Mouse (Mus musculus) kidney, embryonic 16.5 days (tissue): ENCODE results near the gene Pdcd11. TPM values are rescaled to one million over a fixed set of nuclear protein-coding genes. Genes with fewer than 3 reads are reported as not detected.

Experiments used
- ATAC-seq: fragments of 200-750 bp; cut with Nextera tagmentation; 2 replicates; pipeline ENCODE4 v1.8.0; 2017; ENCODE audit warnings: moderate TSS enrichment; ENCODE audit not compliant: low FRiP score, low TSS enrichment
- H3K27ac ChIP-seq: fragments of 300-500 bp; sonication (generic); 2 replicates; pipeline ENCODE4 v1.5.1; 2014; ENCODE audit warnings: low read length
- H3K27me3 ChIP-seq: fragments of 300-500 bp; sonication (generic); 2 replicates; pipeline ENCODE4 v1.6.1; 2014; ENCODE audit warnings: low read length, control low read depth, mixed read lengths; ENCODE audit not compliant: insufficient read depth
- H3K36me3 ChIP-seq: fragments of 300-500 bp; sonication (generic); 2 replicates; pipeline ENCODE4 v1.6.1; 2014; ENCODE audit warnings: low read length, control low read depth, mixed read lengths; ENCODE audit not compliant: insufficient read depth
- H3K4me1 ChIP-seq: fragments of 300-500 bp; sonication (generic); 2 replicates; pipeline ENCODE4 v1.6.1; 2014; ENCODE audit warnings: low read length, control low read depth, mixed read lengths; ENCODE audit not compliant: insufficient read depth
- H3K4me2 ChIP-seq: fragments of 300-500 bp; sonication (generic); replicated peaks from 2 replicates; pipeline ENCODE4 v1.6.1; 2014; ENCODE audit warnings: low read depth, low read length
- H3K4me3 ChIP-seq: fragments of 300-500 bp; sonication (generic); 2 replicates; pipeline ENCODE4 v1.5.1; 2014; ENCODE audit warnings: mild to moderate bottlenecking, low read length
- H3K9ac ChIP-seq: fragments of 300-500 bp; sonication (generic); replicated peaks from 2 replicates; pipeline ENCODE4 v1.6.1; 2014; ENCODE audit warnings: low read length
- H3K9me3 ChIP-seq: fragments of 300-500 bp; sonication (generic); 2 replicates; pipeline ENCODE4 v1.6.1; 2016; ENCODE audit warnings: low read length, control low read depth
- WGBS: fragments of 180-500 bp; shearing (Covaris S2); extraction: QIAGEN DNeasy Blood & Tissue Kit; methylation state at CpG from one replicate; pipeline ENCODE4 v1.1.7; 2014; 5-methylcytosine and 5-hydroxymethylcytosine counted together
- polyA plus RNA-seq: library from polyadenylated mRNA; unstranded; fragments of >200 nt; fragmentation: Nextera tagmentation; extraction: Ambion mirVana; gene quantifications from 2 replicates; pipeline ENCODE4 v1.2.1, GENCODE M21; 2015

Pdcd11 gene
- 9.3 and 10.3 TPM in 2 replicates for polyA plus RNA-seq

GRCm38 (mm10) chr19:47090550-47091156 is at the start of gene Pdcd11, which contains the start of gene Usmg5:
TSS of gene Pdcd11 (plus strand) at chr19:47090768.
TSS of gene Usmg5 (minus strand) at chr19:47090647.
- Histone ChIP-seq H3K9ac (peak within 1 kb of the TSS; percentile 87), H3K36me3 (peaks cover 14% of the 10 kb centered on the region), H3K9me3 (no peaks in the 10 kb centered on the region), H3K27ac (peak within 1 kb of the TSS; percentile 90), H3K4me2 (peak within 1 kb of the TSS; percentile 88), H3K4me1 (peaks cover 13% of the 10 kb centered on the region), H3K27me3 (no peaks in the 10 kb centered on the region), H3K4me3 (peak within 1 kb of the TSS; percentile 99)
- peak; percentile 99 for ATAC-seq
- under 1% methylated on average over 56 of the region's 56 CpGs for WGBS

GRCm38 (mm10) chr19:47043608-47044007 is 47.0 kb upstream of the Pdcd11 start:
- 89% methylated on average over 3 of the region's 3 CpGs for WGBS

GRCm38 (mm10) chr19:47046343-47046742 is 44.2 kb upstream of the Pdcd11 start:
- 93% methylated on average over 1 of the region's 1 CpGs for WGBS
- H3K4me3 ChIP-seq, result no peak overlapping the region
- no peak for ATAC-seq
- no peak overlapping the region for H3K9ac ChIP-seq
- peaks cover 34% of the 10 kb centered on the region for H3K36me3 ChIP-seq
- no peaks in the 10 kb centered on the region for H3K9me3 ChIP-seq
- H3K27me3 ChIP-seq, result no peaks in the 10 kb centered on the region
- peaks cover 16% of the 10 kb centered on the region for H3K4me1 ChIP-seq
- no peak overlapping the region for H3K4me2 ChIP-seq
- H3K27ac ChIP-seq, result no peak overlapping the region

More at GRCm38 (mm10) chr19:47043608-47044007, 47.0 kb upstream of the Pdcd11 start:
- Histone ChIP-seq H3K4me2 (no peak overlapping the region), H3K27ac (no peak overlapping the region), H3K27me3 (no peaks in the 10 kb centered on the region), H3K4me3 (no peak overlapping the region), H3K9ac (no peak overlapping the region), H3K36me3 (peaks cover 45% of the 10 kb centered on the region), H3K4me1 (no peaks in the 10 kb centered on the region), H3K9me3 (no peaks in the 10 kb centered on the region)
- no peak for ATAC-seq

- Histone ChIP-seq H3K9ac (no peak overlapping the region), H3K27ac (no peak overlapping the region), H3K4me1 (peaks cover 16% of the 10 kb centered on the region), H3K4me3 (no peak overlapping the region), H3K36me3 (peaks cover 34% of the 10 kb centered on the region), H3K9me3 (no peaks in the 10 kb centered on the region), H3K4me2 (no peak overlapping the region), H3K27me3 (no peaks in the 10 kb centered on the region)
- WGBS, result 80% methylated on average over 13 of the region's 13 CpGs
- no peak for ATAC-seq
Measured at GRCm38 (mm10) chr19:47047236-47047833, 43.2 kb upstream of the Pdcd11 start.

GRCm38 (mm10) chr19:47049061-47049460 is 41.5 kb upstream of the Pdcd11 start:
- Histone ChIP-seq H3K27me3 (no peaks in the 10 kb centered on the region), H3K4me1 (peaks cover 16% of the 10 kb centered on the region), H3K4me3 (no peak overlapping the region; the same call in 1 of the 2 replicates), H3K27ac (no peak overlapping the region), H3K4me2 (peak overlapping the region; percentile 78), H3K9me3 (no peaks in the 10 kb centered on the region), H3K36me3 (peaks cover 30% of the 10 kb centered on the region), H3K9ac (no peak overlapping the region)
- 61% methylated on average over 4 of the region's 4 CpGs for WGBS
- no peak for ATAC-seq

- 3% methylated on average over 7 of the region's 7 CpGs for WGBS
- no peak for ATAC-seq
Measured at GRCm38 (mm10) chr19:47049840-47050239, 40.7 kb upstream of the Pdcd11 start.

GRCm38 (mm10) chr19:47050271-47051032 is 40.1 kb upstream of the Pdcd11 start, which contains the start of gene Pcgf6:
TSS of gene Pcgf6 (minus strand) at chr19:47050906.
- peak; percentile 93 for ATAC-seq
- peaks cover 23% of the 10 kb centered on the region for H3K36me3 ChIP-seq
- WGBS, result under 1% methylated on average over 75 of the region's 75 CpGs

More at GRCm38 (mm10) chr19:47049840-47050239, 40.7 kb upstream of the Pdcd11 start:
- Histone ChIP-seq H3K4me3 (peak overlapping the region; percentile 64), H3K4me2 (peak overlapping the region; percentile 78), H3K4me1 (peaks cover 16% of the 10 kb centered on the region), H3K9ac (peak overlapping the region; percentile 86), H3K9me3 (no peaks in the 10 kb centered on the region), H3K36me3 (peaks cover 26% of the 10 kb centered on the region), H3K27ac (no peak overlapping the region), H3K27me3 (no peaks in the 10 kb centered on the region)

GRCm38 (mm10) chr19:47052927-47053326 is 37.6 kb upstream of the Pdcd11 start:
- Histone ChIP-seq H3K36me3 (peaks cover 4% of the 10 kb centered on the region; the same call in 1 of the 2 replicates), H3K9me3 (no peaks in the 10 kb centered on the region), H3K4me1 (peaks cover 16% of the 10 kb centered on the region), H3K9ac (no peak overlapping the region), H3K27ac (peak overlapping the region; percentile 73), H3K4me3 (no peak overlapping the region), H3K27me3 (no peaks in the 10 kb centered on the region), H3K4me2 (no peak overlapping the region)
- WGBS, result 78% methylated on average over 4 of the region's 4 CpGs
- ATAC-seq, result no peak

More at GRCm38 (mm10) chr19:47050271-47051032, 40.1 kb upstream of the Pdcd11 start, which contains the start of gene Pcgf6:
- Histone ChIP-seq H3K4me2 (peak within 1 kb of the TSS; percentile 78), H3K9ac (peak within 1 kb of the TSS; percentile 86), H3K27ac (peak within 1 kb of the TSS; percentile 87), H3K9me3 (no peaks in the 10 kb centered on the region), H3K4me1 (peaks cover 16% of the 10 kb centered on the region), H3K4me3 (peak within 1 kb of the TSS; percentile 64), H3K27me3 (no peaks in the 10 kb centered on the region)

- peak overlapping the region; percentile 73 for H3K27ac ChIP-seq
- no peak overlapping the region for H3K9ac ChIP-seq
- no peaks in the 10 kb centered on the region for H3K27me3 ChIP-seq
- H3K4me1 ChIP-seq, result peaks cover 16% of the 10 kb centered on the region
- H3K4me2 ChIP-seq, result no peak overlapping the region
- no peaks in the 10 kb centered on the region for H3K36me3 ChIP-seq
- no peak overlapping the region for H3K4me3 ChIP-seq
- no peak; the same call in 1 of the 2 replicates for ATAC-seq
- 56% methylated on average over 4 of the region's 4 CpGs for WGBS
- H3K9me3 ChIP-seq, result no peaks in the 10 kb centered on the region
Measured at GRCm38 (mm10) chr19:47053471-47053870, 37.1 kb upstream of the Pdcd11 start.
